Mouse (Mus musculus): ENCODE results near the gene Olfr881. TPM values are rescaled to one million over a fixed set of nuclear protein-coding genes. Genes with fewer than 3 reads are reported as not detected.

The Olfr881 gene
- not detected in 2 replicates for polyA plus RNA-seq (2016; fragmentation: Nextera tagmentation; extraction: Ambion mirVana)

DNA sequence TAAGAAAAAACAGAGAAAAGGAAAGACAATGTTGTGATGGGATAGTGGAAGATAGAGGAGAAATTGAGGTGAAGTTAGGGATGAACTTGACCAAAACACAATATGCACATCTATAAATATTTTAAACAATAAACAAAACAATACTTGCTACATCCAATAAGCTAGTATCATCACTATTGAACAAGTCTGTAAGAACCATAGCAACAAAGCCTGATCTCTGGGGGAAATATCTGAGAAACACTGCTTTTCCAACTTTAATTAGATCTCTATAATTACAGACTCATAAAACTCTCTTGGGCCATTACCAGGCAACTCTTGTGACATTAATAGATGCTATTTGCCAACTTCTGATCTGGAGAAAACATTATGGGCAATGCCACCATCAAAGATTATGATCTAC, at the start of gene Olfr881:
Gene Olfr881, plus strand, starts transcription at position 301 of the 400 bp plus-strand sequence.
- Histone ChIP-seq H3K27me3 (ENCODE audit: low read depth, poor library complexity, severe bottlenecking) (no peaks in the 10 kb centered on the region), H3K4me3 (no peak within 1 kb of the TSS), H3K36me3 (no peaks in the 10 kb centered on the region), H3K4me1 (no peaks in the 10 kb centered on the region), H3K9me3 (replicated peaks) (no peaks in the 10 kb centered on the region), H3K27ac (replicated peaks) (no peak within 1 kb of the TSS)
- DNase-seq (ENCODE audit: low spot score), result no peak

DNA sequence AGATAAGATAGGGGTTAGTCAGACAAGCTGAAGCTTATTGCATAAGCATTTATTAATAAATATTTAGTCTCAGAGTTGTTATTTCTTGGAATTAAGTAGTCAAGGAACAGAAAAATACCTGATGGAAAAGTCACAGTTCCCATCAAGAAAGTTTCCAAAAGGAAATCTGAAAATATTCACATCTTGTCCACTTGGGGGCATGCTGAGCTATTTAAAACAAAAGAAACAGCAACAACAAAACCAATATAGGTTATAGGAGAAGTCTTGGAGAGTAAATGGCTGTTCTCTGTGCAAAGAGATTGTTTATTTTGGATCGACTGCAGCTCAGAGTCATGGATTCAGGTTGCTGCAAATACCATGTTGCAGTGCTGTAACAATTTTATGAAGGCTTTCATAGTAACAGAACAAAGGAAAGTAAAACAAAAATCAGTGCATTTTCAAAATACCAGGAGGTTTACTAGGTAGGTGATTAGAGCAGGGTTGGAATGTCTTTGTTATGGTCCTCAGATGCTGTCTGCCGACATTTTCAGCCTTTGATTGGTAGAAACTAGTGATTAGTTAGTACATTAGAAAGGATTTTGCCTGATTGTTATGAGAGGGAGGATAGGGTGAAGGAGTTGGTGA, 7.1 kb downstream of the Olfr881 start:
- WGBS, result 58% methylated on average over 2 of the region's 2 CpGs

DNA sequence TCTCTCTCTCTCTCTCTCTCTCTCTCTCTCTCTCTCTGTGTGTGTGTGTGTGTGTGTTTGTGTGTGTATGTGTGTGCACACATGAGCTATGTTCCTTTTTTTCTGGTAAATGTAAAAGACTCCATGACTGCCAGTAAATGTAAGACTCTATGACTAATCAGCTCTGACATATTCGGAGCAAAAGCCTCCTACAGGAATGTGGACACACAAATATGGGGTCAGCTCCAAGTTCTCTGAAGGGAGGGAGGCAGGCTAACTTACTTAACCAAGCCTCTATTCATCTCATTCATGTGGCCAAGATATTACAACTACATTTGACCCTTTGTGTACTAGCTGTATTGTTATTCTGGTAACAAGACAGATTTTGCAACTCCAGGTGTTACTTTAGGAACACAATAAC, 8.4 kb downstream of the Olfr881 start:
- Histone ChIP-seq H3K27ac (replicated peaks) (no peak overlapping the region), H3K27me3 (ENCODE audit: low read depth, poor library complexity, severe bottlenecking) (no peaks in the 10 kb centered on the region), H3K4me1 (no peaks in the 10 kb centered on the region), H3K4me3 (no peak overlapping the region), H3K36me3 (no peaks in the 10 kb centered on the region), H3K9me3 (replicated peaks) (no peaks in the 10 kb centered on the region)
- no peak for DNase-seq (ENCODE audit: low spot score)
- 78% methylated on average over 1 of the region's 1 CpGs for WGBS

More for the DNA sequence above, 7.1 kb downstream of the Olfr881 start:
- no peaks in the 10 kb centered on the region for H3K9me3 ChIP-seq (replicated peaks)
- no peak for DNase-seq (ENCODE audit: low spot score)
- H3K27ac ChIP-seq (replicated peaks), result no peak overlapping the region
- no peaks in the 10 kb centered on the region for H3K4me1 ChIP-seq
- H3K27me3 ChIP-seq (ENCODE audit: low read depth, poor library complexity, severe bottlenecking), result no peaks in the 10 kb centered on the region
- no peaks in the 10 kb centered on the region for H3K36me3 ChIP-seq
- no peak overlapping the region for H3K4me3 ChIP-seq

- 94% methylated on average over 1 of the region's 1 CpGs for WGBS
- no peak for DNase-seq (ENCODE audit: low spot score)
- no peak within 1 kb of the TSS for H3K27ac ChIP-seq (replicated peaks)
- H3K9me3 ChIP-seq (replicated peaks), result no peaks in the 10 kb centered on the region
- no peaks in the 10 kb centered on the region for H3K4me1 ChIP-seq
- no peaks in the 10 kb centered on the region for H3K36me3 ChIP-seq
- no peaks in the 10 kb centered on the region for H3K27me3 ChIP-seq (ENCODE audit: low read depth, poor library complexity, severe bottlenecking)
- H3K4me3 ChIP-seq, result no peak within 1 kb of the TSS
Measured at GRCm38 (mm10) chr9:38025508-38025907, 33.9 kb downstream of the Olfr881 start, which contains the start of gene Olfr883. Gene Olfr883, plus strand, starts transcription at chr9:38025808.

Other genes with a start within 250 kb of the Olfr881 start
- gene Olfr874, start 246.7 kb upstream of the Olfr881 start, polyA plus RNA-seq (2016; fragmentation: Nextera tagmentation; extraction: Ambion mirVana), result not detected in 2 replicates
- not detected in 2 replicates for gene Olfr875, start 220.0 kb upstream of the Olfr881 start, polyA plus RNA-seq (2016; fragmentation: Nextera tagmentation; extraction: Ambion mirVana)
- gene Olfr876, start 188.8 kb upstream of the Olfr881 start, polyA plus RNA-seq (2016; fragmentation: Nextera tagmentation; extraction: Ambion mirVana), result not detected in 2 replicates
- not detected in 2 replicates for gene Olfr877, start 137.6 kb upstream of the Olfr881 start, polyA plus RNA-seq (2016; fragmentation: Nextera tagmentation; extraction: Ambion mirVana)
- gene Olfr145, start 95.1 kb upstream of the Olfr881 start, polyA plus RNA-seq (2016; fragmentation: Nextera tagmentation; extraction: Ambion mirVana), result not detected in 2 replicates
- not detected in 2 replicates for gene Olfr878, start 74.0 kb upstream of the Olfr881 start, polyA plus RNA-seq (2016; fragmentation: Nextera tagmentation; extraction: Ambion mirVana)
- gene Olfr883, start 34.0 kb downstream of the Olfr881 start, polyA plus RNA-seq (2016; fragmentation: Nextera tagmentation; extraction: Ambion mirVana), result not detected in 2 replicates
- gene Olfr884, start 54.7 kb downstream of the Olfr881 start, polyA plus RNA-seq (2016; fragmentation: Nextera tagmentation; extraction: Ambion mirVana), result not detected in 2 replicates
- gene Olfr885, start 69.5 kb downstream of the Olfr881 start, polyA plus RNA-seq (2016; fragmentation: Nextera tagmentation; extraction: Ambion mirVana), result not detected in 2 replicates
- gene Olfr887, start 92.2 kb downstream of the Olfr881 start, polyA plus RNA-seq (2016; fragmentation: Nextera tagmentation; extraction: Ambion mirVana), result not detected in 2 replicates
- gene Olfr888, start 116.3 kb downstream of the Olfr881 start, polyA plus RNA-seq (2016; fragmentation: Nextera tagmentation; extraction: Ambion mirVana), result not detected in 2 replicates
- gene Olfr889, start 123.4 kb downstream of the Olfr881 start, polyA plus RNA-seq (2016; fragmentation: Nextera tagmentation; extraction: Ambion mirVana), result 0.11 and 0.16 TPM in 2 replicates
- gene Olfr890, start 150.7 kb downstream of the Olfr881 start, polyA plus RNA-seq (2016; fragmentation: Nextera tagmentation; extraction: Ambion mirVana), result not detected in 2 replicates
- gene Olfr891, start 189.0 kb downstream of the Olfr881 start, polyA plus RNA-seq (2016; fragmentation: Nextera tagmentation; extraction: Ambion mirVana), result not detected in 2 replicates
- gene Olfr893, start 216.5 kb downstream of the Olfr881 start, polyA plus RNA-seq (2016; fragmentation: Nextera tagmentation; extraction: Ambion mirVana), result not detected in 2 replicates
- gene Olfr894, start 226.2 kb downstream of the Olfr881 start, polyA plus RNA-seq (2016; fragmentation: Nextera tagmentation; extraction: Ambion mirVana), result not detected in 2 replicates

All from midbrain, embryonic 10.5 days (tissue).